Mouse (Mus musculus) embryonic facial prominence, embryonic 12.5 days (tissue): ENCODE results near the gene Sec61a2. TPM values are rescaled to one million over a fixed set of nuclear protein-coding genes. Genes with fewer than 3 reads are reported as not detected.

ENCODE experiments used
- ATAC-seq: fragments of 200-750 bp; cut with Nextera tagmentation; 2 replicates; pipeline ENCODE4 v1.8.0; 2017; ENCODE audit not compliant: insufficient number of reproducible peaks, insufficient read depth, low FRiP score, low TSS enrichment
- H3K27ac ChIP-seq: fragments of 300-500 bp; sonication (generic); 2 replicates; pipeline ENCODE4 v1.5.1; 2016; ENCODE audit warnings: mild to moderate bottlenecking
- H3K27me3 ChIP-seq: fragments of 300-500 bp; sonication (generic); 2 replicates; pipeline ENCODE4 v1.6.1; 2016; ENCODE audit warnings: mild to moderate bottlenecking, moderate library complexity
- H3K36me3 ChIP-seq: fragments of 300-500 bp; sonication (generic); 2 replicates; pipeline ENCODE4 v1.6.1; 2016; ENCODE audit warnings: mild to moderate bottlenecking
- H3K4me1 ChIP-seq: fragments of 300-500 bp; sonication (generic); 2 replicates; pipeline ENCODE4 v1.6.1; 2016
- H3K4me2 ChIP-seq: fragments of 300-500 bp; sonication (generic); replicated peaks from 2 replicates; pipeline ENCODE4 v1.6.1; 2016; ENCODE audit warnings: mild to moderate bottlenecking, moderate library complexity
- H3K4me3 ChIP-seq: fragments of 300-500 bp; sonication (generic); 2 replicates; pipeline ENCODE4 v1.5.1; 2016; ENCODE audit warnings: mild to moderate bottlenecking
- H3K9ac ChIP-seq: fragments of 300-500 bp; sonication (generic); 2 replicates; pipeline ENCODE4 v1.6.1; 2016; ENCODE audit warnings: mild to moderate bottlenecking, moderate library complexity
- H3K9me3 ChIP-seq: fragments of 300-500 bp; sonication (generic); 2 replicates; pipeline ENCODE4 v1.6.1; 2016; ENCODE audit warnings: mild to moderate bottlenecking, moderate library complexity
- WGBS: fragments of 180-500 bp; shearing (Covaris S2); methylation state at CpG from one replicate; pipeline ENCODE4 v1.1.7; 2016; 5-methylcytosine and 5-hydroxymethylcytosine counted together
- polyA plus RNA-seq: library from polyadenylated mRNA; unstranded; fragments of >200 nt; fragmentation: Nextera tagmentation; extraction: Ambion mirVana; gene quantifications from 2 replicates; pipeline ENCODE4 v1.2.1, GENCODE M21; 2016

Sec61a2 gene
- polyA plus RNA-seq, 1 experiment from 2014 or later, result 105 TPM

- no peak for ATAC-seq
- 92% methylated on average over 18 of the region's 18 CpGs for WGBS
- Histone ChIP-seq H3K4me1 (no peaks in the 10 kb centered on the region), H3K27me3 (no peaks in the 10 kb centered on the region), H3K9me3 (no peaks in the 10 kb centered on the region), H3K9ac (no peak overlapping the region), H3K4me2 (no peak overlapping the region), H3K4me3 (no peak overlapping the region), H3K36me3 (peaks cover 28% of the 10 kb centered on the region), H3K27ac (no peak overlapping the region)
Measured at GRCm38 (mm10) chr2:5930291-5931054, 35.2 kb upstream of the Sec61a2 start.

- no peaks in the 10 kb centered on the region for H3K27me3 ChIP-seq
- H3K4me2 ChIP-seq, result no peak overlapping the region
- no peak overlapping the region for H3K4me3 ChIP-seq
- H3K9me3 ChIP-seq, result no peaks in the 10 kb centered on the region
- H3K27ac ChIP-seq, result no peak overlapping the region
- peaks cover 28% of the 10 kb centered on the region for H3K36me3 ChIP-seq
- no peak overlapping the region for H3K9ac ChIP-seq
- ATAC-seq, result no peak
- 85% methylated on average over 5 of the region's 5 CpGs for WGBS
- H3K4me1 ChIP-seq, result no peaks in the 10 kb centered on the region
Measured at GRCm38 (mm10) chr2:5929793-5930192, 34.6 kb upstream of the Sec61a2 start.

- H3K36me3 ChIP-seq, result peaks cover 28% of the 10 kb centered on the region
- no peaks in the 10 kb centered on the region for H3K4me1 ChIP-seq
- no peak overlapping the region for H3K27ac ChIP-seq
- H3K4me3 ChIP-seq, result no peak overlapping the region
- no peaks in the 10 kb centered on the region for H3K27me3 ChIP-seq
- H3K4me2 ChIP-seq, result no peak overlapping the region
- H3K9ac ChIP-seq, result no peak overlapping the region
- no peak for ATAC-seq
- H3K9me3 ChIP-seq, result no peaks in the 10 kb centered on the region
- WGBS, result 91% methylated on average over 5 of the region's 5 CpGs
Measured at GRCm38 (mm10) chr2:5927481-5927880, 32.2 kb upstream of the Sec61a2 start.

GRCm38 (mm10) chr2:5923786-5924185 is 28.6 kb upstream of the Sec61a2 start:
- no peak overlapping the region for H3K9ac ChIP-seq
- WGBS, result 44% methylated on average over 9 of the region's 9 CpGs
- H3K27me3 ChIP-seq, result no peaks in the 10 kb centered on the region
- no peak overlapping the region for H3K27ac ChIP-seq
- no peak overlapping the region for H3K4me2 ChIP-seq
- no peak overlapping the region for H3K4me3 ChIP-seq
- no peak for ATAC-seq
- no peaks in the 10 kb centered on the region for H3K9me3 ChIP-seq
- peaks cover 14% of the 10 kb centered on the region for H3K36me3 ChIP-seq
- H3K4me1 ChIP-seq, result no peaks in the 10 kb centered on the region

- H3K9ac ChIP-seq, result 0 out of 2 replicates have a peak overlapping the region, but pooled peaks have one; percentile 25
- no peak overlapping the region for H3K4me3 ChIP-seq
- no peaks in the 10 kb centered on the region for H3K27me3 ChIP-seq
- H3K9me3 ChIP-seq, result no peaks in the 10 kb centered on the region
- no peak overlapping the region for H3K27ac ChIP-seq
- no peaks in the 10 kb centered on the region for H3K4me1 ChIP-seq
- 94% methylated on average over 6 of the region's 6 CpGs for WGBS
- 0 out of 2 replicates have a peak, but pooled peaks have one; percentile 22 for ATAC-seq
- peaks cover 15% of the 10 kb centered on the region for H3K36me3 ChIP-seq
- no peak overlapping the region for H3K4me2 ChIP-seq
Measured at GRCm38 (mm10) chr2:5922823-5923222, 27.6 kb upstream of the Sec61a2 start.

GRCm38 (mm10) chr2:5911282-5911965 is 16.2 kb upstream of the Sec61a2 start:
- 71% methylated on average over 16 of the region's 16 CpGs for WGBS
- H3K27ac ChIP-seq, result no peak overlapping the region
- H3K4me1 ChIP-seq, result no peaks in the 10 kb centered on the region
- H3K9me3 ChIP-seq, result no peaks in the 10 kb centered on the region
- no peak for ATAC-seq
- peaks cover 18% of the 10 kb centered on the region for H3K36me3 ChIP-seq
- no peaks in the 10 kb centered on the region for H3K27me3 ChIP-seq
- no peak overlapping the region for H3K9ac ChIP-seq
- H3K4me3 ChIP-seq, result no peak overlapping the region
- no peak overlapping the region for H3K4me2 ChIP-seq

GRCm38 (mm10) chr2:5906625-5907024 is 11.4 kb upstream of the Sec61a2 start:
- H3K27ac ChIP-seq, result no peak overlapping the region
- no peak overlapping the region for H3K4me3 ChIP-seq
- H3K4me2 ChIP-seq, result no peak overlapping the region
- no peak overlapping the region for H3K9ac ChIP-seq
- H3K9me3 ChIP-seq, result no peaks in the 10 kb centered on the region
- H3K36me3 ChIP-seq, result peaks cover 26% of the 10 kb centered on the region
- H3K27me3 ChIP-seq, result no peaks in the 10 kb centered on the region
- H3K4me1 ChIP-seq, result no peaks in the 10 kb centered on the region
- no peak for ATAC-seq
- 52% methylated on average over 3 of the region's 3 CpGs for WGBS

- WGBS, result 51% methylated on average over 5 of the region's 5 CpGs
- H3K4me3 ChIP-seq, result no peak overlapping the region
- H3K27ac ChIP-seq, result no peak overlapping the region
- no peak overlapping the region for H3K4me2 ChIP-seq
- no peaks in the 10 kb centered on the region for H3K4me1 ChIP-seq
- H3K27me3 ChIP-seq, result no peaks in the 10 kb centered on the region
- no peaks in the 10 kb centered on the region for H3K9me3 ChIP-seq
- H3K36me3 ChIP-seq, result peaks cover 27% of the 10 kb centered on the region
- H3K9ac ChIP-seq, result no peak overlapping the region
- no peak for ATAC-seq
Measured at GRCm38 (mm10) chr2:5906092-5906491, 10.9 kb upstream of the Sec61a2 start.

GRCm38 (mm10) chr2:5900145-5900544 is 4.9 kb upstream of the Sec61a2 start:
- Histone ChIP-seq H3K9ac (no peak overlapping the region), H3K27ac (no peak overlapping the region), H3K27me3 (no peaks in the 10 kb centered on the region), H3K36me3 (peaks cover 24% of the 10 kb centered on the region; the same call in 1 of the 2 replicates), H3K4me1 (no peaks in the 10 kb centered on the region), H3K9me3 (no peaks in the 10 kb centered on the region), H3K4me3 (no peak overlapping the region), H3K4me2 (no peak overlapping the region)
- no peak for ATAC-seq
- 64% methylated on average over 5 of the region's 5 CpGs for WGBS

- no peak overlapping the region for H3K27ac ChIP-seq
- WGBS, result 43% methylated on average over 11 of the region's 11 CpGs
- no peaks in the 10 kb centered on the region for H3K27me3 ChIP-seq
- peaks cover 3% of the 10 kb centered on the region; the same call in 1 of the 2 replicates for H3K4me1 ChIP-seq
- H3K36me3 ChIP-seq, result peaks cover 27% of the 10 kb centered on the region
- H3K9me3 ChIP-seq, result no peaks in the 10 kb centered on the region
- H3K4me3 ChIP-seq, result peak overlapping the region; percentile 90
- H3K9ac ChIP-seq, result peak overlapping the region; percentile 91; the same call in 1 of the 2 replicates
- H3K4me2 ChIP-seq, result peak overlapping the region; percentile 57
- ATAC-seq, result no peak
Measured at GRCm38 (mm10) chr2:5894296-5894695, 936 bp downstream of the Sec61a2 start.

- Histone ChIP-seq H3K4me2 (no peak overlapping the region), H3K9ac (no peak overlapping the region), H3K36me3 (peaks cover 47% of the 10 kb centered on the region), H3K4me3 (no peak overlapping the region), H3K9me3 (no peaks in the 10 kb centered on the region), H3K4me1 (peaks cover 3% of the 10 kb centered on the region; the same call in 1 of the 2 replicates), H3K27me3 (no peaks in the 10 kb centered on the region), H3K27ac (no peak overlapping the region)
- no peak for ATAC-seq
- 77% methylated on average over 2 of the region's 2 CpGs for WGBS
Measured at GRCm38 (mm10) chr2:5889412-5889811, 5.8 kb downstream of the Sec61a2 start.

GRCm38 (mm10) chr2:5888865-5889264 is 6.4 kb downstream of the Sec61a2 start:
- no peak for ATAC-seq
- Histone ChIP-seq H3K36me3 (peaks cover 49% of the 10 kb centered on the region), H3K27ac (no peak overlapping the region), H3K9ac (no peak overlapping the region), H3K4me2 (no peak overlapping the region), H3K4me1 (no peaks in the 10 kb centered on the region), H3K9me3 (no peaks in the 10 kb centered on the region), H3K4me3 (no peak overlapping the region), H3K27me3 (no peaks in the 10 kb centered on the region)
- 88% methylated on average over 5 of the region's 5 CpGs for WGBS
